Mouse (Mus musculus) spleen, adult 2 months (tissue): ENCODE results near the gene Grip1.

Source experiments
- CTCF ChIP-seq: fragments of 200-500 bp; IDR thresholded peaks from 2 replicates; pipeline ENCODE4 v1.5.1; 2011; ENCODE audit warnings: mild to moderate bottlenecking, inconsistent platforms; ENCODE audit not compliant: insufficient read depth, insufficient read length, insufficient replicate concordance; ENCODE audit errors: extremely low read depth
- POLR2A ChIP-seq: fragments of 200-500 bp; IDR thresholded peaks from 2 replicates; pipeline ENCODE4 v1.6.1; 2011; ENCODE audit warnings: low read depth, low read length, inconsistent platforms

GRCm38 (mm10) chr10:119490831-119491230 is 37.2 kb downstream of the Grip1 start:
- TF ChIP-seq CTCF (no peak), POLR2A (no peak)
